Mouse (Mus musculus): ENCODE results near the gene Cstf3. TPM values are rescaled to one million over a fixed set of nuclear protein-coding genes. Genes with fewer than 3 reads are reported as not detected.
"Not testable (repeated sequence)": the region's sequence is repeated elsewhere in the genome, so short reads cannot be mapped to it uniquely, and the experiment has no call there.

The Cstf3 gene
- polyA plus RNA-seq (2015; fragmentation: Nextera tagmentation; extraction: Ambion mirVana): 62.9 and 74.6 TPM in 2 replicates

DNA sequence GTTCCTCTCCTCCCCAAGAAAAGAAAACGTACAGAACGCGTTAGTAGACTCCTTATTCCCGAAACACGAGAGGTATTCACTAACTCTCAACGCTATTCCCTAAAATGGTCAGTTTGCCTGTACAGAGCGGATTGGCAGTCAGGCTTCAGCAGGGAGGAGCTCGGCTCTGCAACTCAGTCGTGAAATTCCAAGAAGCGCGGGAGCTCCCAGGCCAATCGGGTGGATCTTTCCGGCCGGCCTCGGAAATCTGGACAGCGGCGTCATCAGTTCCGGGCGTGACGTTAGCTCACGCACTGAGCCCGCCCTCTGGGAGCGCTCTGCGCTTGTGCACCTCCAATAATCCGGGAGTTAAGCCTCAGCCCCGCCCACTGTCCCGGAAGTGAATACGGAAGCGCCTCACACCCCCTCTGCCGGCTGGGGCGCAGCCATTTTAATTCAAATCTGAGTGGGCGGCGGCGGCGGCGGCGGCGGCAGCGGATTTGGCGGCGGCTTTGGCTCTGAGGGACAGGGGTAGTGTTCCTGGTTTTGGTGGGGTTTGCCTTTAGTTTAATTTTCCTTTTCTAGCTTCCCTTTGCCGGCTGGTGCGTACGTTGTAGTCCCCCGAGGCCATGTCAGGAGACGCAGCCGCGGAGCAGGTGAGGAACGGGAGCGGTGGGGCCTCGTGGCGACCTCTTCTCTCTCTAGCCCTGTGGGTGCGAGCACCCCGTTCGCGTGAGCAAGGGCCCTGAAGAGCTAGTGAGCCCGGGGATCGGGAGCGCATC, at the start of gene Cstf3:
Cstf3 (plus strand) TSS at position 456 of the 761 bp plus-strand sequence.
- WGBS: under 1% methylated on average over 59 of the region's 59 CpGs

DNA sequence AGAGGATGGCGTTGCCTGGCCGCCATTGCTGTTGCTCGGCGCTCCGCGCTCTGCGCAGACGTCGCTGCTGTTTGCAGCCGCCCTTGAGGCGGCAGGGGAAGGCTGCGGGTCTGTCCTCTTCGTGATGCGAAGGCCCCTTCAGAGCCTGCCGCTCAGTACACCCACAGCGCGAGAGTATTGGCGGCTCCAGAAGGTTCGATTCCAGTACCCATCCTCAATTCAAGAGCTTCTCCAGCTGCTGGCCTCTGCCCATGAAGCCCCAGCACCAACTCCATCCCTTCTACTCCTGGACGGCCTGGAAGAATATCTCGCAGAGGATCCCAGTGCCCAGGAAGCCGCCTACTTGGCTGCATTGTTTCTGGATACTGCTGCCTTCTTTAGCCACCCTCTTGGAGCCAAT, 33.6 kb upstream of the Cstf3 start:
- not testable (repeated sequence) for H3K27ac ChIP-seq (ENCODE audit: low read length); H3K4me3 ChIP-seq (ENCODE audit: low read length); H3K27me3 ChIP-seq (ENCODE audit: insufficient read depth, low read length); H3K4me2 ChIP-seq (replicated peaks; ENCODE audit: low read depth, low read length); H3K4me1 ChIP-seq (ENCODE audit: insufficient read depth, low read length); ATAC-seq (ENCODE audit: low FRiP score, low TSS enrichment); H3K9me3 ChIP-seq (ENCODE audit: low read length); H3K36me3 ChIP-seq (ENCODE audit: insufficient read depth, low read length); H3K9ac ChIP-seq (replicated peaks; ENCODE audit: low read length)
- 92% methylated on average over 22 of the region's 22 CpGs for WGBS

More for the DNA sequence above, at the start of gene Cstf3:
- Histone ChIP-seq H3K9ac (replicated peaks; ENCODE audit: low read length) (peak within 1 kb of the TSS; percentile 94), H3K9me3 (ENCODE audit: low read length) (no peaks in the 10 kb centered on the region), H3K4me3 (ENCODE audit: low read length) (peak within 1 kb of the TSS; percentile 84), H3K4me2 (replicated peaks; ENCODE audit: low read depth, low read length) (peak within 1 kb of the TSS; percentile 87), H3K4me1 (ENCODE audit: insufficient read depth, low read length) (peaks cover 14% of the 10 kb centered on the region), H3K27me3 (ENCODE audit: insufficient read depth, low read length) (no peaks in the 10 kb centered on the region), H3K27ac (ENCODE audit: low read length) (peak within 1 kb of the TSS; percentile 91), H3K36me3 (ENCODE audit: insufficient read depth, low read length) (no peaks in the 10 kb centered on the region)
- ATAC-seq (ENCODE audit: low FRiP score, low TSS enrichment): peak; percentile 100

DNA sequence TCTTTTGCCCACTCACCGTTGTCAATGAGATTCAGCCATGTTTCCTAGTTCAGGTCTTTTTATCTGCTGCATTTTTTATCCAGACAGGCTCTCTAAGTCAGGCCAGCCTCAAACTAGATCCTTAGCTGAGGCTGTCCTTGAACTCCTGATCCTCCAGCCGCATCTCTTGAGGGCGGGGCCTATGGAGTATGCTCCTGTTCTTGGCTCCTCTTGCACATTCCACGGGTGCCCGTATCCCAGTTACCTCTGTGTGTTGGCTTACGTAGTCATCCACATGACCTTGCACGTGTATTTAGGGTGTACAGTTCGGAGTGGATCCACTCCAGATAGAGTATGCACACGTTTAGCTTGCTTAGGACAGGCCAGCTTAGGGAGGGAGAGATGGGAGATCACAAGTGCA, 32.6 kb upstream of the Cstf3 start:
- WGBS: 90% methylated on average over 9 of the region's 9 CpGs
- Histone ChIP-seq H3K27ac (ENCODE audit: low read length) (no peak overlapping the region), H3K4me3 (ENCODE audit: low read length) (no peak overlapping the region), H3K36me3 (ENCODE audit: insufficient read depth, low read length) (no peaks in the 10 kb centered on the region), H3K9ac (replicated peaks; ENCODE audit: low read length) (no peak overlapping the region), H3K4me1 (ENCODE audit: insufficient read depth, low read length) (no peaks in the 10 kb centered on the region), H3K9me3 (ENCODE audit: low read length) (no peaks in the 10 kb centered on the region), H3K4me2 (replicated peaks; ENCODE audit: low read depth, low read length) (no peak overlapping the region), H3K27me3 (ENCODE audit: insufficient read depth, low read length) (no peaks in the 10 kb centered on the region)
- ATAC-seq (ENCODE audit: low FRiP score, low TSS enrichment): no peak

GRCm38 (mm10) chr2:104558326-104558725, 32.0 kb upstream of the Cstf3 start:
- 82% methylated on average over 4 of the region's 4 CpGs for WGBS
- H3K36me3 ChIP-seq (ENCODE audit: insufficient read depth, low read length): no peaks in the 10 kb centered on the region
- H3K9ac ChIP-seq (replicated peaks; ENCODE audit: low read length): no peak overlapping the region
- no peak for ATAC-seq (ENCODE audit: low FRiP score, low TSS enrichment)
- H3K4me1 ChIP-seq (ENCODE audit: insufficient read depth, low read length): no peaks in the 10 kb centered on the region
- H3K27me3 ChIP-seq (ENCODE audit: insufficient read depth, low read length): no peaks in the 10 kb centered on the region
- no peak overlapping the region for H3K27ac ChIP-seq (ENCODE audit: low read length)
- no peaks in the 10 kb centered on the region for H3K9me3 ChIP-seq (ENCODE audit: low read length)
- H3K4me2 ChIP-seq (replicated peaks; ENCODE audit: low read depth, low read length): no peak overlapping the region
- no peak overlapping the region for H3K4me3 ChIP-seq (ENCODE audit: low read length)

DNA sequence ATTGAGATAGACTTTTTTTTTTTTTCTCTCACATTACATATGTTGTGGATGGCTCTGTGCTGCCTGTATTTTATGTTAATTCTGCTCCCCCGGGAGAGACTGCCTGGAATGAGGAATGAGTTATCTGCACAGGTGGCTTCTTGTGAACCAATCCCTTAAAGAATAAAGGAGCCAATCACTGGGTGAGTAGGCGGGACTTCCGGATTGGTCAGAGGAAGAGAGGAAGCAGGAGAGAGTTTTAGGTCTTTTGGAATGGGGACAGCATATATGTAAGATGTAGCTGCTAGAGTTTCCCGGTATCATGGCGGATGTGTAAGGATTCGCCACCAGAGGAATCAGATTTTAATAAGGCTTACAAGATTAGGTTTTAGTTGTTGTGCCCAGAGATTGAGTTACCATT, 31.4 kb upstream of the Cstf3 start:
- no peaks in the 10 kb centered on the region for H3K9me3 ChIP-seq (ENCODE audit: low read length)
- WGBS: 75% methylated on average over 6 of the region's 6 CpGs
- no peaks in the 10 kb centered on the region for H3K4me1 ChIP-seq (ENCODE audit: insufficient read depth, low read length)
- no peak overlapping the region for H3K9ac ChIP-seq (replicated peaks; ENCODE audit: low read length)
- H3K27ac ChIP-seq (ENCODE audit: low read length): no peak overlapping the region
- ATAC-seq (ENCODE audit: low FRiP score, low TSS enrichment): no peak
- no peaks in the 10 kb centered on the region for H3K36me3 ChIP-seq (ENCODE audit: insufficient read depth, low read length)
- no peaks in the 10 kb centered on the region for H3K27me3 ChIP-seq (ENCODE audit: insufficient read depth, low read length)
- no peak overlapping the region for H3K4me2 ChIP-seq (replicated peaks; ENCODE audit: low read depth, low read length)
- no peak overlapping the region for H3K4me3 ChIP-seq (ENCODE audit: low read length)

DNA sequence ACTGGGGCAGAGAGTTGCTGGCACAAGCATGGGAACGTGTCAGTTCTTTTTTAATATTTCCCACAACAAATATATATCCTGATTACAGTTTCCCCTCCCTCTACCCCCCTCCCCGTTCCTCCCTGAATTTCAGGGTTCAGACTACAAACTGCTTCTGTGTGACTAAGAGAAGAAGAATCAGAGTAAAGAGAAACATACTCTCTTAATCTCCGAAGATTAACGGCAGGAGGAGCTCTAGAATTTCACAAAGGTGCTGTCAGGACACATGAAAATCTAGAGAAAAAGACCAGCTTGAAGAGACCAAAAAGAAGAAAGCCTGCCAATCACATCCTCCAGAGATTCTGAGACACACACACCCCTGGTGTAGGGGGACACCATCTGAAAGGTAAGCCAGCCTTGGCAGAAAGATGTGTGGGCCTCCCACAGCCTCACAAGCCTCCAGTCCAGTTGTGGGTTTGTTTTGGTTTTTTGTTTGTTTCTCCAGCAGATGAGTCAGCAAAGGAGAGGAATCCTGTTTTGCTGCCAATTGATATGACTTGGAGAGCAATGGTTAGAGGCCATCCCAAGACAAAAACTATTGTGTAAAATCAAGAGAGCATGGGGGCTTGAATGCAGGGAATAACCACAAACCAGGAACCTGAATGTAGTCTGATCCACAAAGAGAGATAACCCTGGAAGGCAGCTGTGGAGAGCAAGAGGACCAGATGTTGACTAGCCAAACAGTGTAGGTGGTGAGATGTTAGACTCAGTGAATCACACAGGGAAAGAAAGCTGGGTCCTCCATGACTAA, 30.5 kb upstream of the Cstf3 start:
- no peaks in the 10 kb centered on the region for H3K36me3 ChIP-seq (ENCODE audit: insufficient read depth, low read length)
- H3K9me3 ChIP-seq (ENCODE audit: low read length): no peaks in the 10 kb centered on the region
- no peak overlapping the region for H3K27ac ChIP-seq (ENCODE audit: low read length)
- H3K27me3 ChIP-seq (ENCODE audit: insufficient read depth, low read length): no peaks in the 10 kb centered on the region
- no peak overlapping the region for H3K4me3 ChIP-seq (ENCODE audit: low read length)
- no peak for ATAC-seq (ENCODE audit: low FRiP score, low TSS enrichment)
- 74% methylated on average over 4 of the region's 4 CpGs for WGBS
- no peaks in the 10 kb centered on the region for H3K4me1 ChIP-seq (ENCODE audit: insufficient read depth, low read length)
- H3K4me2 ChIP-seq (replicated peaks; ENCODE audit: low read depth, low read length): no peak overlapping the region
- no peak overlapping the region for H3K9ac ChIP-seq (replicated peaks; ENCODE audit: low read length)

DNA sequence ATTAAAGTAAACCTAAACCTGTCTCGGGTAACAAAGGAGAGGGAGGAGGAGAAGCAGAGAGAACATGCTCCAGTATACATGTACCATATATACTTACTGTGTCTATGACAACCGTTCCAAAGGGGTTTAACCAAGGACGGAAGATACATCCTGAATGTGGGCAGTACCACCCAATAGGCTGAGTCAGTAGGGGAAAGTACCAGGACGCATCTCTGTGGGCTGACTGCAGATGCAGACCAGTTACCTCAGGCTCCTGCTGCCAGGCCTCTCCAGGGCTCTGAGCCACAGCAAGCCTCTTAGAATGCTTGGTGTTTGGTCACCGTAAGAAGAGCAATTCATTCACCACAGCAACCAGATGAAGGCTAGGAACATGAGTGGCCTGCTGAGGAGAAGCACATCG, 28.9 kb upstream of the Cstf3 start:
- no peaks in the 10 kb centered on the region for H3K4me1 ChIP-seq (ENCODE audit: insufficient read depth, low read length)
- no peak overlapping the region for H3K9ac ChIP-seq (replicated peaks; ENCODE audit: low read length)
- no peak for ATAC-seq (ENCODE audit: low FRiP score, low TSS enrichment)
- 89% methylated on average over 6 of the region's 6 CpGs for WGBS
- H3K36me3 ChIP-seq (ENCODE audit: insufficient read depth, low read length): no peaks in the 10 kb centered on the region
- H3K4me2 ChIP-seq (replicated peaks; ENCODE audit: low read depth, low read length): no peak overlapping the region
- H3K9me3 ChIP-seq (ENCODE audit: low read length): no peaks in the 10 kb centered on the region
- no peak overlapping the region for H3K27ac ChIP-seq (ENCODE audit: low read length)
- no peak overlapping the region for H3K4me3 ChIP-seq (ENCODE audit: low read length)
- H3K27me3 ChIP-seq (ENCODE audit: insufficient read depth, low read length): no peaks in the 10 kb centered on the region

DNA sequence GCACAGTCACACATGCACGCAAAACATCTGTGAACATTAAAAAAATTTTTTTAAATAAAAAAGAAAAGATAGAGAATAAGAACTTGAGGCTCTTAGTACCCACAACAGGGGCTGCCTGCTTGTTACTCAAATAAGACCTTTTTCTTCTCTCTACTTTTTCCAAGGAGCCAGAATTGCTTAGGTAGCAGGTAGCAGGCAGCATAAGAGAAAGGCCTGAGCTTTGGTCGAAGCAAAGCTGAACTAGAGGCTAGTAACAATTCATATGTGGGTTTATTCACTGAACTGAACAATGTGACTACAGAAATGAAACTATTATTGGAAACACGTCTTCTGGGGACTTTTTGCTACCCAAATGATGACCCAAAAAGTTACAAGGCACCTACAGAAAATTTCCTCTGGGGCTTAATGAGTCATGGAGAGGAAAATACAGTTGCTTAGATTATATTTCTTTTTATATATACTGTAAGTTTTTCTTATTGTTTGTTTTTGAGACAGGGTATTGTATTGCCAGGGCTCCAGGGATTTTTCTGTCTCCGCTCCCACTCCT, 28.3 kb upstream of the Cstf3 start:
- H3K4me1 ChIP-seq (ENCODE audit: insufficient read depth, low read length): no peaks in the 10 kb centered on the region
- H3K4me3 ChIP-seq (ENCODE audit: low read length): no peak overlapping the region
- no peaks in the 10 kb centered on the region for H3K36me3 ChIP-seq (ENCODE audit: insufficient read depth, low read length)
- H3K9ac ChIP-seq (replicated peaks; ENCODE audit: low read length): no peak overlapping the region
- 83% methylated on average over 4 of the region's 4 CpGs for WGBS
- no peaks in the 10 kb centered on the region for H3K27me3 ChIP-seq (ENCODE audit: insufficient read depth, low read length)
- ATAC-seq (ENCODE audit: low FRiP score, low TSS enrichment): no peak
- no peaks in the 10 kb centered on the region for H3K9me3 ChIP-seq (ENCODE audit: low read length)
- no peak overlapping the region for H3K27ac ChIP-seq (ENCODE audit: low read length)
- no peak overlapping the region for H3K4me2 ChIP-seq (replicated peaks; ENCODE audit: low read depth, low read length)

DNA sequence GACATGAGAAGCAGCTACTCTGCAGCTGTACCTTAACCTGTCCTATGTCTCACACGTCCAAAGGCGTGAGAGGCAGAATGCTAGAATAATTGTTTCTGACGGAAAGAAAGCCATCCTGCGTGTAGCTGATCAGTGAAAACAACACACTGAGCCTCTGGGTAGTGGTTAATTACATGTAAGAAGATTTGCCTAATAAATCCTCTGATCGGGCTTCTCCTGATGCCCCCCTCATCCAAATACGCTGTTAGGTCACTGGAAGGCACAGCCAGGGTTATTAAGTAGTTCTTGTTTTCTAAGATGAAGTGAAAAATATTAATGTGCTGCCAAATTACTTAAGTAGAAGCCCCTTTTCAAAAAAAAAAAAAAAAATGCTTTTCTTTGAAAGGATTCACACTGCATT, 18.3 kb upstream of the Cstf3 start:
- Histone ChIP-seq H3K9me3 (ENCODE audit: low read length) (no peaks in the 10 kb centered on the region), H3K4me1 (ENCODE audit: insufficient read depth, low read length) (no peaks in the 10 kb centered on the region), H3K27me3 (ENCODE audit: insufficient read depth, low read length) (no peaks in the 10 kb centered on the region), H3K27ac (ENCODE audit: low read length) (no peak overlapping the region), H3K9ac (replicated peaks; ENCODE audit: low read length) (no peak overlapping the region), H3K36me3 (ENCODE audit: insufficient read depth, low read length) (no peaks in the 10 kb centered on the region), H3K4me2 (replicated peaks; ENCODE audit: low read depth, low read length) (no peak overlapping the region), H3K4me3 (ENCODE audit: low read length) (no peak overlapping the region)
- 71% methylated on average over 6 of the region's 6 CpGs for WGBS
- no peak for ATAC-seq (ENCODE audit: low FRiP score, low TSS enrichment)

GRCm38 (mm10) chr2:104576216-104576615, 14.1 kb upstream of the Cstf3 start:
- no peak for ATAC-seq (ENCODE audit: low FRiP score, low TSS enrichment)
- Histone ChIP-seq H3K4me1 (ENCODE audit: insufficient read depth, low read length) (0 out of 2 replicates have a peak, but pooled peaks cover 2% of the 10 kb centered on the region), H3K27me3 (ENCODE audit: insufficient read depth, low read length) (no peaks in the 10 kb centered on the region), H3K9ac (replicated peaks; ENCODE audit: low read length) (no peak overlapping the region), H3K4me2 (replicated peaks; ENCODE audit: low read depth, low read length) (no peak overlapping the region), H3K36me3 (ENCODE audit: insufficient read depth, low read length) (no peaks in the 10 kb centered on the region), H3K27ac (ENCODE audit: low read length) (no peak overlapping the region), H3K4me3 (ENCODE audit: low read length) (no peak overlapping the region), H3K9me3 (ENCODE audit: low read length) (no peaks in the 10 kb centered on the region)
- 72% methylated on average over 5 of the region's 5 CpGs for WGBS
